Mouse (Mus musculus): ENCODE results near the gene Fam13a. TPM values are rescaled to one million over a fixed set of nuclear protein-coding genes. Genes with fewer than 3 reads are reported as not detected.
A peak's percentile ranks its signal among the peaks of the same experiment; 100 is the strongest.

Gene Fam13a
- polyA plus RNA-seq (2012; rRNA removed): 23.4 and 23.5 TPM in 2 replicates

GRCm38 (mm10) chr6:59024164-59024724 lies at the start of gene Fam13a:
Gene Fam13a, minus strand, starts transcription at chr6:59024549.
- peak within 1 kb of the TSS; percentile 87 for H3K4me3 ChIP-seq (replicated peaks; ENCODE audit: insufficient read depth, low read depth, low read length)
- peaks cover 5% of the 10 kb centered on the region; the same call in 1 of the 2 replicates for H3K4me1 ChIP-seq (ENCODE audit: control insufficient read depth, insufficient read depth, low read length)
- no peaks in the 10 kb centered on the region for H3K27me3 ChIP-seq (ENCODE audit: control insufficient read depth, insufficient read depth, low read length)
- no peak within 1 kb of the TSS for H3K27ac ChIP-seq (ENCODE audit: insufficient read depth, low read length)
- WGBS: under 1% methylated on average over 16 of the region's 16 CpGs
- TF ChIP-seq CTCF (IDR thresholded peaks at IDR 0.05; ENCODE audit: borderline replicate concordance, insufficient read depth, low read depth, low read length): no peak
- TF ChIP-seq POLR2A (IDR thresholded peaks at IDR 0.05; ENCODE audit: borderline replicate concordance, insufficient read depth, low read length): peak; percentile 44; the same call in 1 of the 2 replicates
- peak; percentile 74 to 81 for DNase-seq

- Histone ChIP-seq H3K4me1 (ENCODE audit: control insufficient read depth, insufficient read depth, low read length) (no peaks in the 10 kb centered on the region), H3K27me3 (ENCODE audit: control insufficient read depth, insufficient read depth, low read length) (no peaks in the 10 kb centered on the region), H3K4me3 (replicated peaks; ENCODE audit: insufficient read depth, low read depth, low read length) (no peak overlapping the region), H3K27ac (ENCODE audit: insufficient read depth, low read length) (no peak overlapping the region)
- DNase-seq: no peak
- WGBS: 66% methylated on average over 5 of the region's 5 CpGs
- TF ChIP-seq CTCF (IDR thresholded peaks at IDR 0.05; ENCODE audit: borderline replicate concordance, insufficient read depth, low read depth, low read length) (no peak), POLR2A (IDR thresholded peaks at IDR 0.05; ENCODE audit: borderline replicate concordance, insufficient read depth, low read length) (no peak)
These were observed 48.0 kb upstream of the Fam13a start for GRCm38 (mm10) chr6:59072096-59073060.

- no peak overlapping the region for H3K4me3 ChIP-seq (replicated peaks; ENCODE audit: insufficient read depth, low read depth, low read length)
- TF ChIP-seq POLR2A (IDR thresholded peaks at IDR 0.05; ENCODE audit: borderline replicate concordance, insufficient read depth, low read length) (no peak), CTCF (IDR thresholded peaks at IDR 0.05; ENCODE audit: borderline replicate concordance, insufficient read depth, low read depth, low read length) (no peak)
- no peak overlapping the region for H3K27ac ChIP-seq (ENCODE audit: insufficient read depth, low read length)
- DNase-seq: no peak
- H3K27me3 ChIP-seq (ENCODE audit: control insufficient read depth, insufficient read depth, low read length): no peaks in the 10 kb centered on the region
- H3K4me1 ChIP-seq (ENCODE audit: control insufficient read depth, insufficient read depth, low read length): no peaks in the 10 kb centered on the region
- 37% methylated on average over 3 of the region's 3 CpGs for whole genome bisulfite sequencing
These were observed 47.3 kb upstream of the Fam13a start for GRCm38 (mm10) chr6:59071691-59072090.

- Histone ChIP-seq H3K4me3 (replicated peaks; ENCODE audit: insufficient read depth, low read depth, low read length) (no peak overlapping the region), H3K4me1 (ENCODE audit: control insufficient read depth, insufficient read depth, low read length) (no peaks in the 10 kb centered on the region), H3K27ac (ENCODE audit: insufficient read depth, low read length) (no peak overlapping the region), H3K27me3 (ENCODE audit: control insufficient read depth, insufficient read depth, low read length) (no peaks in the 10 kb centered on the region)
- no peak for TF ChIP-seq POLR2A (IDR thresholded peaks at IDR 0.05; ENCODE audit: borderline replicate concordance, insufficient read depth, low read length)
- TF ChIP-seq CTCF (IDR thresholded peaks at IDR 0.05; ENCODE audit: borderline replicate concordance, insufficient read depth, low read depth, low read length): no peak
- 79% methylated on average over 5 of the region's 5 CpGs for WGBS
- no peak for DNase-seq
These were observed 43.8 kb upstream of the Fam13a start for GRCm38 (mm10) chr6:59068187-59068586.

- 90% methylated on average over 4 of the region's 4 CpGs for WGBS
- Histone ChIP-seq H3K4me1 (ENCODE audit: control insufficient read depth, insufficient read depth, low read length) (no peaks in the 10 kb centered on the region), H3K27me3 (ENCODE audit: control insufficient read depth, insufficient read depth, low read length) (no peaks in the 10 kb centered on the region), H3K27ac (ENCODE audit: insufficient read depth, low read length) (no peak overlapping the region), H3K4me3 (replicated peaks; ENCODE audit: insufficient read depth, low read depth, low read length) (no peak overlapping the region)
- DNase-seq: no peak
- TF ChIP-seq POLR2A (IDR thresholded peaks at IDR 0.05; ENCODE audit: borderline replicate concordance, insufficient read depth, low read length) (no peak), CTCF (IDR thresholded peaks at IDR 0.05; ENCODE audit: borderline replicate concordance, insufficient read depth, low read depth, low read length) (no peak)
These were observed 40.1 kb upstream of the Fam13a start for GRCm38 (mm10) chr6:59064440-59064839.

GRCm38 (mm10) chr6:59053232-59053631 lies 28.9 kb upstream of the Fam13a start:
- Histone ChIP-seq H3K27me3 (ENCODE audit: control insufficient read depth, insufficient read depth, low read length) (no peaks in the 10 kb centered on the region), H3K4me3 (replicated peaks; ENCODE audit: insufficient read depth, low read depth, low read length) (no peak overlapping the region), H3K4me1 (ENCODE audit: control insufficient read depth, insufficient read depth, low read length) (no peaks in the 10 kb centered on the region), H3K27ac (ENCODE audit: insufficient read depth, low read length) (no peak overlapping the region)
- 84% methylated on average over 2 of the region's 2 CpGs for WGBS
- DNase-seq: no peak
- TF ChIP-seq POLR2A (IDR thresholded peaks at IDR 0.05; ENCODE audit: borderline replicate concordance, insufficient read depth, low read length): no peak
- TF ChIP-seq CTCF (IDR thresholded peaks at IDR 0.05; ENCODE audit: borderline replicate concordance, insufficient read depth, low read depth, low read length): no peak

- H3K4me3 ChIP-seq (replicated peaks; ENCODE audit: insufficient read depth, low read depth, low read length): no peak overlapping the region
- 26% methylated on average over 1 of the region's 1 CpGs for WGBS
- H3K27me3 ChIP-seq (ENCODE audit: control insufficient read depth, insufficient read depth, low read length): no peaks in the 10 kb centered on the region
- H3K4me1 ChIP-seq (ENCODE audit: control insufficient read depth, insufficient read depth, low read length): no peaks in the 10 kb centered on the region
- DNase-seq: no peak
- TF ChIP-seq POLR2A (IDR thresholded peaks at IDR 0.05; ENCODE audit: borderline replicate concordance, insufficient read depth, low read length) (no peak), CTCF (IDR thresholded peaks at IDR 0.05; ENCODE audit: borderline replicate concordance, insufficient read depth, low read depth, low read length) (no peak)
- no peak overlapping the region for H3K27ac ChIP-seq (ENCODE audit: insufficient read depth, low read length)
These were observed 15.4 kb upstream of the Fam13a start for GRCm38 (mm10) chr6:59039719-59040118.
